Mouse (Mus musculus) erythroblast, embryonic 14.5 days (primary cell): Measurements from ENCODE around the gene Timm8a2.

Source experiments
- GATA1 ChIP-seq: IDR thresholded peaks from 2 replicates; pipeline ENCODE4 v1.6.1; 2012; ENCODE audit warnings: low read length, inconsistent platforms, mixed read lengths
- TAL1 ChIP-seq: IDR thresholded peaks from 3 replicates; pipeline ENCODE4 v1.6.1; 2012; ENCODE audit warnings: low read length, inconsistent platforms, mixed read lengths

DNA sequence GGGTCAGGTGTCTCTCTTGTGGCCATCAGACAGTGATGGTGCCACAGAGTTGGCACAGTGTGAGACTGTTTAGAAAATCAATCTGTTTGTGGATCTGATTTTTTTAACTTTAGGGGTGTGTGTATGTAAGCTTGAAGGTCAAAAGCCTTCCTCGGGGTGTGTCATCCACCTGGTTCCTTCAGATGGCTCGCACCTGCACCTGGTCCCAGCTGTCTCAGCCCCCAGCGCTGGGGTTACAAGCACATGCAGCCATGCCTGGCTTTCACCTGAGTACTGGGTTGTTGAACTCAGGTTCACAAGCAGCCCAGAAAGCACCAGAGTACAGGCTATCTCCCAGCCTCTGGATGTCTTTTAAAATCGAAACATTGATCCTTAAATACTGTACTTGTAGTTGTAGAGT lies 40.9 kb upstream of the Timm8a2 start:
- TF ChIP-seq GATA1 (no peak), TAL1 (no peak)
